Mouse (Mus musculus): ENCODE data around the gene Vmn1r34. TPM values are rescaled to one million over a fixed set of nuclear protein-coding genes. Genes with fewer than 3 reads are reported as not detected.
"Not testable (repeated sequence)": the region's sequence is repeated elsewhere in the genome, so short reads cannot be mapped to it uniquely, and the experiment has no call there.

Gene Vmn1r34
- not detected in 2 replicates for total RNA-seq (2017)

GRCm38 (mm10) chr6:66643779-66644178 is at the start of gene Vmn1r34:
Gene Vmn1r34 (minus strand): TSS chr6:66643879.
- no peak for ATAC-seq (replicated peaks in 1 of 2; ENCODE audit: insufficient read depth in 1 of 2, low FRiP score in 2 of 2, low TSS enrichment in 1 of 2, low read depth in 1 of 2, poor library complexity in 2 of 2, severe bottlenecking in 2 of 2)

DNA sequence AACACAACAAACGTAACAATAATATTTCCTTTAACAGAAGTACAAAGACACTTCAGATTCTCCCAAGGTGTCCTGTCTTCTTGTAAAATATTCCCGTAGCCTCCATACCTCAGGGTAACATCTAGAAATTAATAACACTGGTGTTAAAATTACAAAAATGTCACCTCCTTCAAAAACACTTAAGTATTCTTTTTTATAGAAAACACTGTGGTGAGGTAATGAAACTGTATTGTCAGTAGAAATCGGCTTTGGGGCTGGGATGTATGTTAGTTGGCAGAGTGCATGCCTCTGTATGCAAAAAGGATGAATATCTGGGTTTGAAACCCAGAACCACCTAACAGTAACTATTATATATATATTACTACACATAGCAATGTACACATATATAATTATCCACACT is 42.1 kb upstream of the Vmn1r34 start, which contains the start of gene Vmn1r35:
Vmn1r35 (minus strand) TSS at position 101 of the 400 bp plus-strand sequence.
- ATAC-seq (replicated peaks in 1 of 2; ENCODE audit: insufficient read depth in 1 of 2, low FRiP score in 2 of 2, low TSS enrichment in 1 of 2, low read depth in 1 of 2, poor library complexity in 2 of 2, severe bottlenecking in 2 of 2) = no peak

DNA sequence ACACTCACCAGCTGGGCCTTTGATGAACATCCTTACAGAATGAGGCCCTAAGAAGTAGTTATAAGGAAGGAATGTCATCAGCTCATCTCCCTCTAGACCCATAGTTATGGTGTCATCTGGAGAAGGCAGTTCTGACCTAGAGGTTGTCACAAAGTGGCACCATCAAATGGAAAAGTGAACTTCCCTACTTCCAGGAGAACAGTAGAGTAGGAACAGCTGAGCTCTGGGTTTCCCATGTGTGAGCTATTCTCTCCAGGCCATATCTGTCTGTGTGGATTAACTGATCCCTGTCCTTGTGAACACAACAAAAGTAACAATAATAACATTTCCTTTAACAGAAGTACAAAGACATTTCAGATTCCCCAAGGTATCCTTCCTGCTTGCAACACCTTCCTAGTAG is 25.5 kb downstream of the Vmn1r34 start, which contains the start of gene Vmn1r33:
Vmn1r33 (minus strand) TSS at position 101 of the 400 bp plus-strand sequence.
- not testable (repeated sequence) for ATAC-seq (replicated peaks in 1 of 2; ENCODE audit: insufficient read depth in 1 of 2, low FRiP score in 2 of 2, low TSS enrichment in 1 of 2, low read depth in 1 of 2, poor library complexity in 2 of 2, severe bottlenecking in 2 of 2)

DNA sequence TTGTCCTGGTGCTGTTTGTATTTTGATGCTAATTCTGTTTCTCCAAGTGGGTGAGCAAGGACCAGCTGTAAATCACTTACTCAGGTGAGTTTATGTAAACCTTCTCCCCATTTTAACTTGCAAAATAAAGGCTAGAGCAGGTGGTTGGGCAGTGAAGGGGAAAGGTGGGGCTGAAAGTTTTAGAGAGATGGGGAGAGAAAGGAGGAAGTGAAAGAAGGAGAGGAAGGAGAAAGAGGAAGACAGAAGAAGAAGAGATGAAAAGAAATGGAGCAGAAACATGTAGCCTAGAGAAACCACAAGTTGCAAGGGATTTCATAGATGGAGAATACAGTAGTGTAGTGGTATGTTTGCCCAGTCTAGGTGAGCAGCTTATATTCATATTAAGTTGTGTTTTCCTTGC is 47.9 kb downstream of the Vmn1r34 start:
- ATAC-seq (replicated peaks in 1 of 2; ENCODE audit: insufficient read depth in 1 of 2, low FRiP score in 2 of 2, low TSS enrichment in 1 of 2, low read depth in 1 of 2, poor library complexity in 2 of 2, severe bottlenecking in 2 of 2) = no peak

Other genes with a start within 250 kb of the Vmn1r34 start
- gene Mad2l1, start 108.5 kb downstream of the Vmn1r34 start, total RNA-seq (2017) = 87.2 and 91.4 TPM in 2 replicates
- gene Vmn1r32, start 83.8 kb downstream of the Vmn1r34 start, total RNA-seq (2017) = not detected in 2 replicates
- gene Vmn1r33, start 25.6 kb downstream of the Vmn1r34 start, total RNA-seq (2017) = not detected in 2 replicates
- gene Vmn1r35, start 42.0 kb upstream of the Vmn1r34 start, total RNA-seq (2017) = not detected in 2 replicates
- not detected in 2 replicates for gene Vmn1r36, start 75.3 kb upstream of the Vmn1r34 start, total RNA-seq (2017)
- not detected in 2 replicates for gene Vmn1r37, start 85.5 kb upstream of the Vmn1r34 start, total RNA-seq (2017)
- gene Vmn1r38, start 138.7 kb upstream of the Vmn1r34 start, total RNA-seq (2017) = not detected in 2 replicates
- gene Vmn1r39, start 166.7 kb upstream of the Vmn1r34 start, total RNA-seq (2017) = not detected in 2 replicates

Measured in hematopoietic stem cell, adult 5-6 weeks (primary cell).